Mouse (Mus musculus): ENCODE data around the gene Cfap99. TPM values are rescaled to one million over a fixed set of nuclear protein-coding genes. Genes with fewer than 3 reads are reported as not detected.

Cfap99 gene
- polyA plus RNA-seq, 1 experiment from 2014 or later: 0.09 TPM

DNA sequence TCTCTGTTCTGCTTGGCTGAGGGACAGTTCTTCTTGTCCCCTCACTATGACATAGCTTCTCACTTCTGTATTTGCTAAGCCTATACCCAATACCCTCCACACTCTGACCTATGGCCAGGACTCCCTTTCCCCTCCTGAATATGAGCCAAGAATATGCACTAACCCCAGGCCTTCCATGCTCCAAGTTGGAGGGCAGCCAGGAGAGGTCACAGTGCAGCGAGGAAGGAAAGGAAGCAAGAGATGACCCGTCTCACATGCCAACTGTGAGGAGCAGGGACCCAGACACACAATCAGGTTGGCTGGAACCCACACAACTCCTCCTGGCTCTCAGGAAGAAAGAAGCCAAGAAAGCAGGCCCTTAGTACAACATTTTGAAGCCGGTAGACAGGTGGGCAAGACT, 20.6 kb downstream of the Cfap99 start:
- no peaks in the 10 kb centered on the region for H3K4me1 ChIP-seq (ENCODE audit: control insufficient read depth in 2 of 2, insufficient read depth in 2 of 2, low read length in 2 of 2)
- 63% methylated on average over 3 of the region's 3 CpGs for WGBS
- H3K9ac ChIP-seq (ENCODE audit: low read length): no peak overlapping the region
- no peaks in the 10 kb centered on the region for H3K9me3 ChIP-seq (ENCODE audit: control insufficient read depth, low read length)
- H3K27ac ChIP-seq (replicated peaks in 1 of 2; ENCODE audit: control insufficient read depth in 1 of 2, insufficient read depth in 1 of 2, low read depth in 2 of 2, low read length in 2 of 2): no peak overlapping the region
- H3K27me3 ChIP-seq (ENCODE audit: control insufficient read depth, insufficient read depth, low read length): 0 out of 2 replicates have a peak, but pooled peaks cover 3% of the 10 kb centered on the region
- H3K36me3 ChIP-seq (ENCODE audit: control insufficient read depth, insufficient read depth, low read length): no peaks in the 10 kb centered on the region
- no peak overlapping the region for H3K4me3 ChIP-seq (ENCODE audit: control insufficient read depth in 1 of 2, insufficient read depth in 1 of 2, low read depth in 1 of 2, low read length in 2 of 2)
- H3K4me2 ChIP-seq (ENCODE audit: low read length): no peak overlapping the region
- no peak for ATAC-seq (ENCODE audit: insufficient number of reproducible peaks, insufficient read depth, low FRiP score, low read depth)

DNA sequence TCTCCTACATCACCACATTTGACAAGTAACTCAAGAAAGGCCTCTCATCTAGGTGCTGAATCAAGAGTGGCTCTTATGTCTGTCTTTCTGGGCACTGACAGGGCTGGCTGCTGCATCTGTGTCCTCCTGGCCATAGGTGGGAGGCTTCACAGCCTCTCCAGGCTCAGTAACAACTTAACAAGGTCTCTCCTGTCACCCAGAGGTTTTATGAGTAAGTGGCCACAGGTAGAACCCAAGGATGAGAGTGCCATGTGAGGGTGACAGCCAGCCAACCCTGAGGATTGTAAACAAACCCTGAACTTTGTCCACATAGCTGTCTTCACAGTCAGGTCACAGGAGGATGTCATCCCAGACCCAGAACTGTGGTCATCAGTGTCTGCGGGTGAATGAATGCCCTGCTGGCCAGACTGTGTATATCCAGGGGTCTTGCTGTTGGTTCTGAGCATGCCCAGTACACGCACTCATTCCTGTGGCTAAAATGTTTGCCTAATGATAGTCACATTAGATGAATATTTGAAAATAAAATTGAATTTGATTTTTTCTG, 31.2 kb downstream of the Cfap99 start:
- no peak for ATAC-seq (ENCODE audit: insufficient number of reproducible peaks, insufficient read depth, low FRiP score, low read depth)
- no peak overlapping the region for H3K9ac ChIP-seq (ENCODE audit: low read length)
- H3K4me3 ChIP-seq (ENCODE audit: control insufficient read depth in 1 of 2, insufficient read depth in 1 of 2, low read depth in 1 of 2, low read length in 2 of 2): no peak overlapping the region
- no peak overlapping the region for H3K4me2 ChIP-seq (ENCODE audit: low read length)
- H3K36me3 ChIP-seq (ENCODE audit: control insufficient read depth, insufficient read depth, low read length): no peaks in the 10 kb centered on the region
- 62% methylated on average over 2 of the region's 2 CpGs for WGBS
- H3K9me3 ChIP-seq (ENCODE audit: control insufficient read depth, low read length): no peaks in the 10 kb centered on the region
- H3K27me3 ChIP-seq (ENCODE audit: control insufficient read depth, insufficient read depth, low read length): no peaks in the 10 kb centered on the region
- H3K4me1 ChIP-seq (ENCODE audit: control insufficient read depth in 2 of 2, insufficient read depth in 2 of 2, low read length in 2 of 2): no peaks in the 10 kb centered on the region
- H3K27ac ChIP-seq (replicated peaks in 1 of 2; ENCODE audit: control insufficient read depth in 1 of 2, insufficient read depth in 1 of 2, low read depth in 2 of 2, low read length in 2 of 2): no peak overlapping the region

DNA sequence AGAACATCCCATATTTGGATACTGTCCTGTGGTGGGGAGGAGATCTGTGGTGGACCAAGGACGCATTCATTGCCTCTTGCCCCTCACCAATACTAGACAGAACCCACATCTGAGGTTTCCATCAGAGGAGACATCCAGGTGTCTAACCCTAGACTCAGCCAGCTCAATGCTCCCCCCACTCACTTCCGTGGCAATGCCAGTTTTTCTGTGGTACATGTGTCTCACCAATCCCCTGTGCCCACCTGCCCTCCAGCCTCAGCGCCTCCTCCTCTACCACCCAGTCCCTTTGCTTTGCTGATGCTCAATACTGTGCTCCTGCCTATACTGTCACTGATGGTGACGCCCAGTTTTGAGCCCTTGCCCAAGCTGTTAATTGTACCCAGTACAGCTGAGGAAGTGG, 32.8 kb downstream of the Cfap99 start:
- 84% methylated on average over 4 of the region's 4 CpGs for WGBS
- no peak overlapping the region for H3K27ac ChIP-seq (replicated peaks in 1 of 2; ENCODE audit: control insufficient read depth in 1 of 2, insufficient read depth in 1 of 2, low read depth in 2 of 2, low read length in 2 of 2)

DNA sequence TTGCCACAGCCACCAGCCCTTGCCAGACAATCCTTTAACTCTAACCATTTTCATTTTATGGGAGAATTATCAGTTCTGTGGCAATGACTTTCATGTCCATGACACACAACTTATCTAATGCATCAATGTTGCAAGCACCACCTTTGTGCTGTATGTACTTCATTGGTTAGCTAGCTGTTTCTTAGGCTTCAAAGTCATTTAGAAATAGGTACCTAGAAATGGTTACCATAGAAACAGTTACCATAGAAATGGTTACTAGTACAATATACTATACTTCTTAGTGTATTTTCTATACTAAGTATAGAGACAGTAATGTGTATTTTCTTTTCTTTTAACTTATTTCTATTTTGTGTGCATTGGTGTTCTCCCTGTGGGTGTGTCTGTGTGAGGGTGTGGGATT, 36.9 kb downstream of the Cfap99 start:
- Histone ChIP-seq H3K9me3 (ENCODE audit: control insufficient read depth, low read length) (no peaks in the 10 kb centered on the region), H3K9ac (ENCODE audit: low read length) (no peak overlapping the region), H3K36me3 (ENCODE audit: control insufficient read depth, insufficient read depth, low read length) (no peaks in the 10 kb centered on the region), H3K27ac (replicated peaks in 1 of 2; ENCODE audit: control insufficient read depth in 1 of 2, insufficient read depth in 1 of 2, low read depth in 2 of 2, low read length in 2 of 2) (no peak overlapping the region), H3K27me3 (ENCODE audit: control insufficient read depth, insufficient read depth, low read length) (peaks cover 8% of the 10 kb centered on the region; the same call in 1 of the 2 replicates), H3K4me2 (ENCODE audit: low read length) (no peak overlapping the region), H3K4me3 (ENCODE audit: control insufficient read depth in 1 of 2, insufficient read depth in 1 of 2, low read depth in 1 of 2, low read length in 2 of 2) (no peak overlapping the region), H3K4me1 (ENCODE audit: control insufficient read depth in 2 of 2, insufficient read depth in 2 of 2, low read length in 2 of 2) (peaks cover 8 to 11% of the 10 kb centered on the region in 2 experiments)
- no peak for ATAC-seq (ENCODE audit: insufficient number of reproducible peaks, insufficient read depth, low FRiP score, low read depth)

More for the DNA sequence above, 32.8 kb downstream of the Cfap99 start:
- no peak overlapping the region for H3K4me3 ChIP-seq (ENCODE audit: control insufficient read depth in 1 of 2, insufficient read depth in 1 of 2, low read depth in 1 of 2, low read length in 2 of 2)
- H3K4me2 ChIP-seq (ENCODE audit: low read length): no peak overlapping the region
- H3K4me1 ChIP-seq (ENCODE audit: control insufficient read depth in 2 of 2, insufficient read depth in 2 of 2, low read length in 2 of 2): peaks cover under 1 to 3% of the 10 kb centered on the region in 2 experiments
- H3K9me3 ChIP-seq (ENCODE audit: control insufficient read depth, low read length): no peaks in the 10 kb centered on the region
- no peak for ATAC-seq (ENCODE audit: insufficient number of reproducible peaks, insufficient read depth, low FRiP score, low read depth)
- H3K27me3 ChIP-seq (ENCODE audit: control insufficient read depth, insufficient read depth, low read length): no peaks in the 10 kb centered on the region
- no peaks in the 10 kb centered on the region for H3K36me3 ChIP-seq (ENCODE audit: control insufficient read depth, insufficient read depth, low read length)
- H3K9ac ChIP-seq (ENCODE audit: low read length): no peak overlapping the region

DNA sequence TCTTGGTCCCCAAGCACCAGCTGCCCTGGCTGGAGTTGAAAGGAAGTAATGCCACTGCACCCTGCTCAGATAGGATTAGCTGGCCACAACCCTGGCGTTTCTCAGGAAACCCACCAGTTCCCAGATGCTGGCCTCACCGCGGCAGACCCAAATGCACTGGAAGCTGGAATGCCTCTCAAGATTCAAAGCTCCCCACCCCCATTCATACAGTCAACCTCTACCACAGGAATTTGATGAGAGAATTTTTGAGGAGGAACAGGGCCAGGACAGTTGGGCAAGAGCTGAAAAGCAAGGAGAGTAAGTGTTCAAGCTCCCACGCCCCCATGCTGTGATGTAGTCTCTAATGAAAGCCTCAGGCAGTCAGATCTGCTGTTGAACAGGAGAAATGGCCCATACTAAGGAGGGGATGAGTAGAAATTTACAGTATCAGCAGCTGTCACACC, 37.9 kb downstream of the Cfap99 start:
- Histone ChIP-seq H3K36me3 (ENCODE audit: control insufficient read depth, insufficient read depth, low read length) (no peaks in the 10 kb centered on the region), H3K9ac (ENCODE audit: low read length) (0 out of 2 replicates have a peak overlapping the region, but pooled peaks have one; percentile 68), H3K9me3 (ENCODE audit: control insufficient read depth, low read length) (no peaks in the 10 kb centered on the region), H3K4me2 (ENCODE audit: low read length) (peak overlapping the region; percentile 65), H3K4me3 (ENCODE audit: control insufficient read depth in 1 of 2, insufficient read depth in 1 of 2, low read depth in 1 of 2, low read length in 2 of 2) (no peak overlapping the region), H3K27ac (replicated peaks in 1 of 2; ENCODE audit: control insufficient read depth in 1 of 2, insufficient read depth in 1 of 2, low read depth in 2 of 2, low read length in 2 of 2) (no peak overlapping the region), H3K27me3 (ENCODE audit: control insufficient read depth, insufficient read depth, low read length) (peaks cover 8% of the 10 kb centered on the region; the same call in 1 of the 2 replicates), H3K4me1 (ENCODE audit: control insufficient read depth in 2 of 2, insufficient read depth in 2 of 2, low read length in 2 of 2) (peaks cover 8 to 11% of the 10 kb centered on the region in 2 experiments)
- WGBS: 27% methylated on average over 4 of the region's 4 CpGs
- no peak for ATAC-seq (ENCODE audit: insufficient number of reproducible peaks, insufficient read depth, low FRiP score, low read depth)

DNA sequence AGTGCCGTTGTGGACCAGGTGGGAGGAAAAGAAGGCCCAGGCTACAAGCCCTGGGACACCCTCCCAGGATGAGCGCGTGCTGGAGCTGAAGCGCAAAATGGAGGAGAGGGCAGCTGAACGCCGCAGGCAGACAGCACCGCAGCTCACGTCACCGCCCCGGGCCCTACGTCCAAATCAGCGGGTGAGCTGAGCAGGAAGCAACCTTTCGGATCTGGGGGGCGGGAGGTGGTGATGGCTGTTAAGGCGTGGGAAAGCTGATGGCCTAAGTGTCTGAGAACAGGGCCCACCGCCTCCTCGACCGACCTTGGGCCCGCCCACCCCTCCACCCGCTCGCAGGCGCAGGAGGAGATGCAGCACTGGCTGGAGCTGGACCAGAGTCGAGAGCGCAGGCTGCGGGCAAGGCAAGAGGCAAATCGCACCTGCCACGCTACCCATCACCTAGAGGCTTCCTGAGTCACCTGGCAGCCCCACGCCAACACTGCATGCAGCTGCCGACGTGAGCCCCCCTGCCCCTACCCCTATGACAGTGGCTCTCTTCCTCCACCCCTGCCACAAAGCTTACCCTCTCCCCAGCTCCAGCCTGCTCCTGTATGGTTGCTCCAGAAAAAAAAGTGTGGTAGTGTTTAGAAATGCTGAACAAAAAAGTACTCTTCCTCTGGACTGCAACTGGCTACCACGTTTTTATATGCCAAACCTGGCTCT, 38.6 kb downstream of the Cfap99 start:
- Histone ChIP-seq H3K9me3 (ENCODE audit: control insufficient read depth, low read length) (no peaks in the 10 kb centered on the region), H3K27me3 (ENCODE audit: control insufficient read depth, insufficient read depth, low read length) (peaks cover 8% of the 10 kb centered on the region; the same call in 1 of the 2 replicates), H3K27ac (replicated peaks in 1 of 2; ENCODE audit: control insufficient read depth in 1 of 2, insufficient read depth in 1 of 2, low read depth in 2 of 2, low read length in 2 of 2) (no peak overlapping the region), H3K4me3 (ENCODE audit: control insufficient read depth in 1 of 2, insufficient read depth in 1 of 2, low read depth in 1 of 2, low read length in 2 of 2) (peak overlapping the region; percentile 34 to 35), H3K9ac (ENCODE audit: low read length) (peak overlapping the region; percentile 68), H3K36me3 (ENCODE audit: control insufficient read depth, insufficient read depth, low read length) (no peaks in the 10 kb centered on the region), H3K4me1 (ENCODE audit: control insufficient read depth in 2 of 2, insufficient read depth in 2 of 2, low read length in 2 of 2) (peaks cover 8 to 11% of the 10 kb centered on the region in 2 experiments), H3K4me2 (ENCODE audit: low read length) (peak overlapping the region; percentile 65)
- 10% methylated on average over 30 of the region's 31 CpGs for WGBS
- no peak for ATAC-seq (ENCODE audit: insufficient number of reproducible peaks, insufficient read depth, low FRiP score, low read depth)

DNA sequence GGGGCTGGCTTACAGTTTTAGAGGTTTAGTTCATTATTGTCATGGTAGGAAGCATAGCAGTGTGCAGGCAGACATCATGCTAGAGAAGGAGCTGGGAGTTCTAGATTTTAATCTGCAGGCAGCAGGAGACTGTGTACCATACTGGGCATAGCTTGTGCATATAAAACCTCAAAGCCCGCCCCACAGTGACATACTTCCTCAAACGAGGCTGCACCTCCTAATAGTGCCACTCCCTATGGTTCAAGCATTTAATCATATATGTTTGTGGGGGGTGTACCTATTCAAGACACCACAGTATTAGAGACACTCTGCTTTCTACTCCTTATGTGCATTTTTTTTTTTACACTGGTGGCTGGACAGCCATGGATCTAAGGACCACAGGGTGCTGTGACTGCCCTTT, 41.7 kb downstream of the Cfap99 start:
- H3K27ac ChIP-seq (replicated peaks in 1 of 2; ENCODE audit: control insufficient read depth in 1 of 2, insufficient read depth in 1 of 2, low read depth in 2 of 2, low read length in 2 of 2): no peak overlapping the region
- no peak for ATAC-seq (ENCODE audit: insufficient number of reproducible peaks, insufficient read depth, low FRiP score, low read depth)
- peaks cover 8% of the 10 kb centered on the region; the same call in 1 of the 2 replicates for H3K27me3 ChIP-seq (ENCODE audit: control insufficient read depth, insufficient read depth, low read length)
- H3K9me3 ChIP-seq (ENCODE audit: control insufficient read depth, low read length): no peaks in the 10 kb centered on the region
- H3K9ac ChIP-seq (ENCODE audit: low read length): no peak overlapping the region
- peaks cover 8 to 13% of the 10 kb centered on the region in 2 experiments for H3K4me1 ChIP-seq (ENCODE audit: control insufficient read depth in 2 of 2, insufficient read depth in 2 of 2, low read length in 2 of 2)
- H3K4me3 ChIP-seq (ENCODE audit: control insufficient read depth in 1 of 2, insufficient read depth in 1 of 2, low read depth in 1 of 2, low read length in 2 of 2): no peak overlapping the region
- 81% methylated on average over 2 of the region's 2 CpGs for WGBS
- H3K36me3 ChIP-seq (ENCODE audit: control insufficient read depth, insufficient read depth, low read length): no peaks in the 10 kb centered on the region
- H3K4me2 ChIP-seq (ENCODE audit: low read length): no peak overlapping the region

All from heart, embryonic 14.5 days (tissue).